10 mouse cellular contexts compared by ENCODE assay signal in genomic region chr11:75861213-75861612, GRCm38 (mm10).
DNase-seq lines count a peak whose midpoint lies in the region; ATAC-seq lines count a peak whose summit lies in the region.
"Had no signal": no experiment of that assay in that cellular context is flagged by ENCODE, and none has a peak within 500 bp of the region (broad histone marks: within the 10 kb centered on the region; RNA-seq: fewer than 3 reads in every experiment).

No protein-coding gene starts in this region.

- H3K4me2 ChIP-seq in heart, embryonic 16.5 days (ENCODE audit: low read depth, low read length): peak overlapping the region; percentile 24; the same call in 1 of the 2 replicates
- 0 out of 2 replicates have a peak overlapping the region, but pooled peaks have one; percentile 3 for H3K4me2 ChIP-seq in lung, embryonic 16.5 days (ENCODE audit: low read depth, low read length)
- H3K4me2 ChIP-seq: liver, embryonic 15.5 days had no signal

- H3K9me3 ChIP-seq in heart, embryonic 16.5 days (replicated peaks; ENCODE audit: control insufficient read depth, low read length): no peaks in the 10 kb centered on the region
- no peaks in the 10 kb centered on the region for H3K9me3 ChIP-seq in lung, embryonic 16.5 days (ENCODE audit: control insufficient read depth, low read length)
- H3K9me3 ChIP-seq: hindbrain, embryonic 10.5 days; liver, embryonic 15.5 days had no signal

- no peaks in the 10 kb centered on the region for H3K27me3 ChIP-seq in heart, embryonic 16.5 days (ENCODE audit: control insufficient read depth, insufficient read depth, low read length)
- no peaks in the 10 kb centered on the region for H3K27me3 ChIP-seq in lung, embryonic 16.5 days (ENCODE audit: control insufficient read depth, insufficient read depth, low read depth, low read length)
- H3K27me3 ChIP-seq: liver, embryonic 15.5 days had no signal

- no peak for DNase-seq in heart, adult 11 months
- DNase-seq in 3134 (ENCODE audit: extremely low read depth, insufficient read length, low spot score): peak; percentile 83
- peak; percentile 54 to 62 for DNase-seq in cerebellum, postnatal 10 days
- no peak for DNase-seq in kidney, adult 18-20 months
- DNase-seq in B cell, adult 2 months: no peak
- DNase-seq in left cerebral cortex, adult 11 months (ENCODE audit: low spot score): no peak

- peaks cover 19% of the 10 kb centered on the region for H3K4me1 ChIP-seq in heart, embryonic 16.5 days (ENCODE audit: control insufficient read depth, insufficient read depth, low read length)
- peaks cover 31% of the 10 kb centered on the region for H3K4me1 ChIP-seq in lung, embryonic 16.5 days (replicated peaks; ENCODE audit: control insufficient read depth, insufficient read depth, low read length)
- H3K4me1 ChIP-seq: liver, embryonic 15.5 days had no signal

- no peaks in the 10 kb centered on the region for H3K36me3 ChIP-seq in heart, embryonic 16.5 days (ENCODE audit: control insufficient read depth, insufficient read depth)
- no peaks in the 10 kb centered on the region for H3K36me3 ChIP-seq in lung, embryonic 16.5 days (ENCODE audit: control insufficient read depth, insufficient read depth, low read length)
- H3K36me3 ChIP-seq: hindbrain, embryonic 10.5 days; liver, embryonic 15.5 days had no signal

- H3K27ac ChIP-seq in heart, embryonic 16.5 days (ENCODE audit: low read length): no peak overlapping the region
- no peak overlapping the region for H3K27ac ChIP-seq in lung, embryonic 16.5 days (ENCODE audit: low read length)
- H3K27ac ChIP-seq: hindbrain, embryonic 10.5 days; liver, embryonic 15.5 days had no signal

- no peak for ATAC-seq in heart, embryonic 16.5 days (replicated peaks; ENCODE audit: extremely low read depth, insufficient read depth, low FRiP score)
- no peak for ATAC-seq in lung, embryonic 16.5 days (ENCODE audit: low read depth)

- H3K9ac ChIP-seq in heart, embryonic 16.5 days (ENCODE audit: low read length): no peak overlapping the region
- H3K9ac ChIP-seq in lung, embryonic 16.5 days (ENCODE audit: low read length): no peak overlapping the region
- H3K9ac ChIP-seq: liver, embryonic 15.5 days had no signal

- 52% methylated on average over 14 of the region's 14 CpGs for WGBS in heart, embryonic 16.5 days
- WGBS in lung, embryonic 16.5 days: 31% methylated on average over 14 of the region's 14 CpGs

- H3K4me3 ChIP-seq in heart, embryonic 16.5 days (ENCODE audit: low read length): no peak overlapping the region
- H3K4me3 ChIP-seq in lung, embryonic 16.5 days (ENCODE audit: low read length): no peak overlapping the region
- H3K4me3 ChIP-seq: hindbrain, embryonic 10.5 days; liver, embryonic 15.5 days had no signal

Comparison
In these comparisons a context has a peak if more than half of its experiments do, and no peak if none do; other contexts are left out.
1. DNase-seq: peak in 3134 (single experiment) and cerebellum, postnatal 10 days (2 of 2); none in heart, adult 11 months (single experiment), kidney, adult 18-20 months (single experiment), B cell, adult 2 months (0 of 2) and left cerebral cortex, adult 11 months (single experiment).